Mouse (Mus musculus): ENCODE measurements around the gene Fap. TPM values are rescaled to one million over a fixed set of nuclear protein-coding genes. Genes with fewer than 3 reads are reported as not detected.

Gene Fap
- polyA plus RNA-seq, 1 experiment, result not detected

DNA sequence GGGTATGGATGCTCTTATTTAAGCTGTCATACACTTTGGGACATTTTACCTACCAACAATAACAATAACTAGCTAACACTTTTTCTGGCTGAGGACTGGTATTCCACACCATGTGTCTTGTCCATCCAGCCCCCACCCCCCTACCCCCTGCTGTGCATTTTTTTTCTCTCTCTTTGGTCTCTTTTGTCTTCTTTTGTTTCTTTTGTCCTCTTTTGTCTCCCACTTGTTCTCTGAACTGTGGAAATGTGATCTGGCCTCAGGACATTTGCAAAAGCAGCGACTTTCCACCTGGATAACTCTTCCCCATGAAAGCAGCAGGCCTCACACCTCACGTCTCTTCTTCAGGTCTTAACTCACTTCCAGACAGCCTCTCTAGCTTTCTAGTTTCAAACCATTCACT is 67.4 kb downstream of the Fap start:
- no peaks in the 10 kb centered on the region for H3K27me3 ChIP-seq (ENCODE audit: control insufficient read depth)
- no peak overlapping the region for H3K4me3 ChIP-seq (replicated peaks)
- no peaks in the 10 kb centered on the region for H3K9me3 ChIP-seq (ENCODE audit: control insufficient read depth, low read length)
- no peaks in the 10 kb centered on the region for H3K36me3 ChIP-seq (ENCODE audit: control insufficient read depth)
- TF ChIP-seq TAL1 (IDR thresholded peaks at IDR 0.05; ENCODE audit: low read length), result no peak
- no peaks in the 10 kb centered on the region for H3K4me1 ChIP-seq (ENCODE audit: control insufficient read depth)

DNA sequence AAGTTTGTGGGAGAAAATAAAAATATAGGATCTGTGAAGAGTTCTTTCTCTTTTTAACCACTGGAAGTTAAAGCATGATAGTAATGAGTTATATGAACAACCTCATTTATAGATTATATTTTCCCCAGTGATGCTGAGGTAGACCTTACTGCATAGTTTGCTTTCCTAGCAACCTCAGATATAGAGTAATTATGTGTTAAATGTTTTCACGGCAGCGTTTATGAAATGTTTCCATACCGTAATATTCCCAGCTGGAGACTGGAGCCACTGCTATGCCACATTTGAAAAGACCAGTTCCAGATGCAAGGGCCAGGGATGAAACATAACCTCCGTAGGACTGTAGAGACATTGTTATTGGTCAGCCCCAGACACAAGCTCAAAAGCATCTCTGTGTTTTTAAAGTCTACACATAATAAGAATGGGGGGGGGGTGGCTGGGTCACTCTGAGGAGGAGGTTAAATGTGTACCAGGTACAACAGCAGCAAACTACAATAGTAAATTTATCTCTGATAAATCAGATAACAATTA is 69.5 kb downstream of the Fap start:
- H3K9me3 ChIP-seq (ENCODE audit: control insufficient read depth, low read length), result no peaks in the 10 kb centered on the region
- TF ChIP-seq GATA1 (IDR thresholded peaks at IDR 0.05; ENCODE audit: low read length) (no peak), TAL1 (IDR thresholded peaks at IDR 0.05; ENCODE audit: low read length) (no peak)
- no peaks in the 10 kb centered on the region for H3K4me1 ChIP-seq (ENCODE audit: control insufficient read depth)
- H3K27me3 ChIP-seq (ENCODE audit: control insufficient read depth), result no peaks in the 10 kb centered on the region
- no peaks in the 10 kb centered on the region for H3K36me3 ChIP-seq (ENCODE audit: control insufficient read depth)
- no peak overlapping the region for H3K4me3 ChIP-seq (replicated peaks)

DNA sequence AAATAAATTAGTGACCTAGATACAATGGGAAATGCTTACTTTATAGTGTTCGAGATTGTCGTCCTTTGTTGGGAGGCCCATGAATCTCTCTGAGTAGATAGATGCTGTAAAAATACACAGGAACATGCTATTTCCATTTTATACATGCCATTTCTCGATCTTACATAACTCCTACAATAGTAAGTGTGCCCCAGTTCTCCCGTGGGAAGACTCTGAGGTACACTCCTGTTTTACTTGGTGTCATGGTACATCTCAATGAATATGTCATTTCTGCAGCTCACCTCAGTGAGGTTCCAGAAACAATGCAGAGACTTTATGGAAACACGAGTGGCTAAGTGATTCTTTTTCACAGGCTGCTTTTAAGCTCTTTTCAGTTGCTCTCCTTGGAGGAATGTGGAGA is 70.5 kb downstream of the Fap start:
- TF ChIP-seq GATA1 (IDR thresholded peaks at IDR 0.05; ENCODE audit: low read length), result no peak
- TF ChIP-seq TAL1 (IDR thresholded peaks at IDR 0.05; ENCODE audit: low read length), result no peak
- H3K36me3 ChIP-seq (ENCODE audit: control insufficient read depth), result no peaks in the 10 kb centered on the region
- H3K9me3 ChIP-seq (ENCODE audit: control insufficient read depth, low read length), result no peaks in the 10 kb centered on the region
- no peaks in the 10 kb centered on the region for H3K27me3 ChIP-seq (ENCODE audit: control insufficient read depth)
- no peak overlapping the region for H3K4me3 ChIP-seq (replicated peaks)
- H3K4me1 ChIP-seq (ENCODE audit: control insufficient read depth), result no peaks in the 10 kb centered on the region

DNA sequence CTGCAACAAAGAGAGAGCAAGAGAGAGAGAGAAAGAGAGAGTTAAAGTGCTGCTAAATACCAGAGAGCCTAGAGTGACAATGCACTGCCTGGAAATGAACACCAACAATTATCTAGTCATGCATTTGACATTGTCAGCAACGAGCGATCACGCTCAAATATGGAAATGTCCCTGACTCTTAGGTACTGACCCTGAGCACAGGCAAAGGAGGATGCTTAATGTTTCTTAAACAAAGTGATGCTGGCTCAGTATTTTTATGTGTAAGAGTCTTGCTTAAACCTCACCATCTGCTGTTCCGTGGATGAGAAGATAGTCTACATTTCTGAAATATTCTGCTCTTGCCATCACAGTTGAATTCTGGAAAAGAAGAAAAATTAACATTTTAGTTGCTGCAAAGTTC is 71.4 kb downstream of the Fap start:
- no peaks in the 10 kb centered on the region for H3K27me3 ChIP-seq (ENCODE audit: control insufficient read depth)
- no peaks in the 10 kb centered on the region for H3K9me3 ChIP-seq (ENCODE audit: control insufficient read depth, low read length)
- no peaks in the 10 kb centered on the region for H3K36me3 ChIP-seq (ENCODE audit: control insufficient read depth)
- TF ChIP-seq TAL1 (IDR thresholded peaks at IDR 0.05; ENCODE audit: low read length) (no peak), GATA1 (IDR thresholded peaks at IDR 0.05; ENCODE audit: low read length) (no peak)
- no peaks in the 10 kb centered on the region for H3K4me1 ChIP-seq (ENCODE audit: control insufficient read depth)
- no peak overlapping the region for H3K4me3 ChIP-seq (replicated peaks)

DNA sequence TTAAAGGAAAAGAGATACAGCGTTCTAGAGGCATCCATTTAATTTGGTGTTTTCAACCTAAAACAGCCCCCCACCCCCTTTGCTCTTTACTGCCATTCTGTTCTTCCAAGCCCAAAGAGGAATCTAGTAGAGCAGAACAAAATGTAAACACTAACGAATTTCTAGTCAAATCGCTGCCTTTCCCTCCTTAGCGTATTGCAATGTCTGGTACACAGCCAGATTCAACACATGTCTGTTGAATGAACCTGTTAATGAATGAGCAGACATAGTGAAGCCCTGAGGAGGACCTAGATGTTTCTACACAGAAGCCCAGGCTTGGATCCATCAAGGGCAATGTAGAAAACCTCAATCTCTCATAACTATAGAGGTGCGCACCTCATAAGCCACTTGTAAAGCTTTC is 75.1 kb downstream of the Fap start:
- Histone ChIP-seq H3K9me3 (ENCODE audit: control insufficient read depth, low read length) (no peaks in the 10 kb centered on the region), H3K4me3 (replicated peaks) (no peak overlapping the region), H3K36me3 (ENCODE audit: control insufficient read depth) (no peaks in the 10 kb centered on the region), H3K27me3 (ENCODE audit: control insufficient read depth) (no peaks in the 10 kb centered on the region), H3K4me1 (ENCODE audit: control insufficient read depth) (no peaks in the 10 kb centered on the region)
- TF ChIP-seq TAL1 (IDR thresholded peaks at IDR 0.05; ENCODE audit: low read length) (no peak), GATA1 (IDR thresholded peaks at IDR 0.05; ENCODE audit: low read length) (no peak)

DNA sequence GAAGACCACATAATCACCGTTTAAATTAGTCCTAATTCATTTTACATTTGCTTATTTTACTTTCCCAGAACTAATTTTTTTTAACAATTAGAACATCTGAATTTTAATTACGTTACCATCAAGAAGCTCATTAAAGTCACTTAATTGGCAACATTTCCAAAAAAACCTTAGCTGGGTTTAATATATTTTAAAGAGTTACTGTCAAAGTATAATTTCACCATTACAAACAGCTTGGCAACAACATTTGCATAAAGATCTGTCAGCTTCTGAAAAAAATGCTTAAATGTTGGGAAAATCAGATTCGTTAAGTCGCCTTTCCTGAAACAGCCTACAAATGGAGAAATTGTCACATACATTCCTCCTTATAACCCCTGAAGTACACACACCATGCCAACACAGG is 75.8 kb downstream of the Fap start:
- no peaks in the 10 kb centered on the region for H3K9me3 ChIP-seq (ENCODE audit: control insufficient read depth, low read length)
- TF ChIP-seq GATA1 (IDR thresholded peaks at IDR 0.05; ENCODE audit: low read length), result no peak
- TF ChIP-seq TAL1 (IDR thresholded peaks at IDR 0.05; ENCODE audit: low read length), result no peak
- H3K4me3 ChIP-seq (replicated peaks), result no peak overlapping the region

DNA sequence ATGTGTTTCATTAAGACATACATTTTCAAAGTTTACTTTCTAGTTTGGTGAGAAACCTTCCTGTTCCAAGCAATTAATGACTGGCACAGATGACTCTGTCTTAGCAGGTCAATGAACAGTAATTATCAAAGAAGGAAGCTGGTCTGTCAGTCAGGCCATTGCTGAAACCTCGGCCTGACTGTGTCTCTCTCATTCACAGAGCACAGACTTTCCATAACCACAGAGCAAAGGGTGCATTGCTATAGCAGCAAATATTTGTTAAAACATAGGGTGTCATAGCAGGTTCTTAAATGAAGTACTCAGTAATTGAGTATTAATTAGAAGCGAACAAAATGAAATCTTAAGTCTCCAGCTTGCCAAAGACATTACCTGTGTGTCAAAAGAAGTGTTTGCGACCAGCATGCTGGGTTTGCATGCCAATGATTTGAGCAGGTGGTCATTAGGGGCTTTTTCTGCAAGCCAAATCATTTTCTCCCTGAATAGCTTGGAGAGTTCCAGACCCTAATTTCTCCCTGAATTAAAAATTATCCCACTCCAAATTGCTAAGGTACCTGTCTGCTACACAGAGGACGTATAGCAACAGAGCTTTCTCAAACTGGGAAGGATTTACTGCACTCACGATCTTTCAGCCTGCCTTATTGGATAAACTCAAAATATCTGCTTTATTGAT is 76.4 kb downstream of the Fap start:
- H3K36me3 ChIP-seq (ENCODE audit: control insufficient read depth), result no peaks in the 10 kb centered on the region
- no peak overlapping the region for H3K4me3 ChIP-seq (replicated peaks)
- no peaks in the 10 kb centered on the region for H3K9me3 ChIP-seq (ENCODE audit: control insufficient read depth, low read length)
- no peaks in the 10 kb centered on the region for H3K4me1 ChIP-seq (ENCODE audit: control insufficient read depth)
- no peaks in the 10 kb centered on the region for H3K27me3 ChIP-seq (ENCODE audit: control insufficient read depth)
- TF ChIP-seq GATA1 (IDR thresholded peaks at IDR 0.05; ENCODE audit: low read length) (no peak), TAL1 (IDR thresholded peaks at IDR 0.05; ENCODE audit: low read length) (no peak)

More for the DNA sequence above, 75.8 kb downstream of the Fap start:
- Histone ChIP-seq H3K27me3 (ENCODE audit: control insufficient read depth) (no peaks in the 10 kb centered on the region), H3K4me1 (ENCODE audit: control insufficient read depth) (no peaks in the 10 kb centered on the region), H3K36me3 (ENCODE audit: control insufficient read depth) (no peaks in the 10 kb centered on the region)

DNA sequence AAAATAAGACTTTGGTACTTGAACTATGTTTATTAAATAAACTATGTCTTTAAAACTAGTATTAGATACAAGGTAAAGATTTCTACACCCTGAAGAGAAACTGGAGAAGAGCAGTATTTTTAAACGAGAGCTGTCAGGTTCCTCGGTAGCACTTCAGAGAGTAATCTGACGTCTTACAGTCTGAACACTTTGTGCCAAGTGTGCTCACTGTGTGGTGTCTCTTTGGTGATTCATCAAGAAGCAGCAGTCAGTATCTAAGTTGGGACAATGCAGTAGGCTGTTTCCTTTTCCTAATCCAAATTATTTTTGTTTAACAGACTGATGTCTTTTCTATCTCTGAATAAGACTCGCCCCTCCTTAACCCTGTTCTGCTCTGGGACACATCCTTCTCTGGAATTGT is 78.5 kb downstream of the Fap start:
- no peaks in the 10 kb centered on the region for H3K27me3 ChIP-seq (ENCODE audit: control insufficient read depth)
- no peaks in the 10 kb centered on the region for H3K36me3 ChIP-seq (ENCODE audit: control insufficient read depth)
- no peaks in the 10 kb centered on the region for H3K4me1 ChIP-seq (ENCODE audit: control insufficient read depth)
- no peaks in the 10 kb centered on the region for H3K9me3 ChIP-seq (ENCODE audit: control insufficient read depth, low read length)
- TF ChIP-seq TAL1 (IDR thresholded peaks at IDR 0.05; ENCODE audit: low read length) (no peak), GATA1 (IDR thresholded peaks at IDR 0.05; ENCODE audit: low read length) (no peak)
- H3K4me3 ChIP-seq (replicated peaks), result no peak overlapping the region

DNA sequence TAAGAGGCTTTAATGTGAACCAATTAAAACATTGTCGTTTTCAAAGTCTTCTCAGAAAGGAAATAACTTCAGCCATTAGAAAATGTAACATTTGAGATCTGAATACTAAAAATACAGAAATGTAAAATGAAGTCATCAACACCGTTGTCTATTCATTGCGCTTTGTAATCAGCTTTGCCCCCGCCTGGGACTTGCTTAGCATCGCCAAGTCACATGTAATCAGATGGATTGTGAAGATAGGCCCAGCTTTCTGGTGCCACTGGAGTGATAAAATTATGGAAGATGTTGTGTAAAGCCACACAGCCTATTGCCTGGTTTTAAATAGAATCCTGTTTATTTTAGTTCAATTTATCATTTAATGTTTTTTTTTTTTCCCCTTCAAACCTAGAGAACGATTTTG is 84.0 kb downstream of the Fap start:
- Histone ChIP-seq H3K27me3 (ENCODE audit: control insufficient read depth) (no peaks in the 10 kb centered on the region), H3K4me1 (ENCODE audit: control insufficient read depth) (no peaks in the 10 kb centered on the region), H3K36me3 (ENCODE audit: control insufficient read depth) (no peaks in the 10 kb centered on the region), H3K4me3 (replicated peaks) (no peak overlapping the region), H3K9me3 (ENCODE audit: control insufficient read depth, low read length) (no peaks in the 10 kb centered on the region)
- TF ChIP-seq TAL1 (IDR thresholded peaks at IDR 0.05; ENCODE audit: low read length), result no peak
- no peak for TF ChIP-seq GATA1 (IDR thresholded peaks at IDR 0.05; ENCODE audit: low read length)

DNA sequence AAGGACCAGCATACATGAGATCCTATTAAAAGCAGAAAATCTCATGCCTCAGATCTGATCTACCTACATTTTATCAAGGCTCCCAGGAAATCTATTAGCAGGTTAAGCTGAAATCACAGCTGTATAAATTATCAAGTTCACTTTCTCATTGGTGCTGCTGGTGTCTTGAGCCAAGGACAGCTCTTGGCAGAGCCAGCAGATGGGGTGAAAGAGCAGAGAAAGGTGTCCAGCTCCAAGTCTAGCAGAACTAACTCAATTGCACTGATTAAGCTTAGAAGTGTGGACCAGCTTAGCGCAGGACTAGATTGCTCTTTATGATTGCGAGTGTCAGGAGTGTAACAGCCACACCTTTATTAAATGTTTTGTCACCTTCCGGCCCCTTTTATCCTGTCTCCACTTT is 89.0 kb downstream of the Fap start:
- Histone ChIP-seq H3K36me3 (ENCODE audit: control insufficient read depth) (no peaks in the 10 kb centered on the region), H3K9me3 (ENCODE audit: control insufficient read depth, low read length) (no peaks in the 10 kb centered on the region), H3K27me3 (ENCODE audit: control insufficient read depth) (no peaks in the 10 kb centered on the region), H3K4me3 (replicated peaks) (no peak overlapping the region), H3K4me1 (ENCODE audit: control insufficient read depth) (no peaks in the 10 kb centered on the region)
- TF ChIP-seq GATA1 (IDR thresholded peaks at IDR 0.05; ENCODE audit: low read length) (no peak), TAL1 (IDR thresholded peaks at IDR 0.05; ENCODE audit: low read length) (no peak)

Data from erythroblast, embryonic 14.5 days (primary cell).